Mouse (Mus musculus) limb, embryonic 14.5 days (tissue): ENCODE results near the gene Olfr666. TPM values are rescaled to one million over a fixed set of nuclear protein-coding genes. Genes with fewer than 3 reads are reported as not detected.

Experiments used
- ATAC-seq: fragments of 200-750 bp; cut with Nextera tagmentation; 2 replicates; pipeline ENCODE4 v1.8.0; 2017; ENCODE audit warnings: low read depth, moderate number of reproducible peaks, moderate TSS enrichment; ENCODE audit not compliant: low FRiP score
- DNase-seq: peaks from one replicate; pipeline ENCODE4 v3.0.0-alpha.2; 2015; ENCODE audit warnings: low spot score
- H3K27ac ChIP-seq: fragments of 300-500 bp; sonication (generic); replicated peaks from 2 replicates; pipeline ENCODE4 v1.5.1; 2014; ENCODE audit warnings: low read depth, mild to moderate bottlenecking, low read length, moderate library complexity, mixed read lengths
- H3K27me3 ChIP-seq: fragments of 300-500 bp; sonication (generic); 2 replicates; pipeline ENCODE4 v1.6.1; 2014; ENCODE audit warnings: low read length, mixed read lengths; ENCODE audit not compliant: control insufficient read depth, insufficient read depth
- H3K36me3 ChIP-seq: fragments of 300-500 bp; sonication (generic); 2 replicates; pipeline ENCODE4 v1.6.1; 2014; ENCODE audit warnings: mild to moderate bottlenecking, low read length, moderate library complexity, mixed read lengths; ENCODE audit not compliant: control insufficient read depth, insufficient read depth
- H3K4me1 ChIP-seq: fragments of 300-500 bp; sonication (generic); 2 replicates; pipeline ENCODE4 v1.6.1; 2014; ENCODE audit warnings: antibody characterized with exemption, low read length, mixed read lengths; ENCODE audit not compliant: control insufficient read depth, insufficient read depth
- H3K4me2 ChIP-seq: fragments of 300-500 bp; sonication (generic); replicated peaks from 2 replicates; pipeline ENCODE4 v1.6.1; 2014; ENCODE audit warnings: low read depth, mild to moderate bottlenecking, low read length, moderate library complexity; ENCODE audit not compliant: severe bottlenecking
- H3K4me3 ChIP-seq: fragments of 300-500 bp; sonication (generic); replicated peaks from 2 replicates; pipeline ENCODE4 v1.5.1; 2014; ENCODE audit warnings: low read length
- H3K9ac ChIP-seq: fragments of 300-500 bp; sonication (generic); 2 replicates; pipeline ENCODE4 v1.6.1; 2014; ENCODE audit warnings: mild to moderate bottlenecking, low read depth, low read length, moderate library complexity; ENCODE audit not compliant: severe bottlenecking
- H3K9me3 ChIP-seq: fragments of 300-500 bp; sonication (generic); 2 replicates; pipeline ENCODE4 v1.6.1; 2016; ENCODE audit warnings: low read length; ENCODE audit not compliant: control insufficient read depth
- POLR2A ChIP-seq: fragments of 200-500 bp; IDR thresholded peaks from 2 replicates; pipeline ENCODE4 v1.8.0; 2012; ENCODE audit warnings: inconsistent platforms, mild to moderate bottlenecking, moderate library complexity, borderline replicate concordance; ENCODE audit not compliant: insufficient read depth, insufficient read length; ENCODE audit errors: extremely low read depth
- WGBS: fragments of 180-500 bp; shearing (Covaris S2); extraction: QIAGEN DNeasy Blood & Tissue Kit; methylation state at CpG from one replicate; pipeline ENCODE4 v1.1.7; 2014; 5-methylcytosine and 5-hydroxymethylcytosine counted together
- polyA plus RNA-seq, 2 experiments: library from polyadenylated mRNA; depleted of rRNA in 1 of 2; stranded (reverse) in 1 of 2; unstranded in 1 of 2; fragments of >200 nt; fragmentation: Nextera tagmentation in 1 of 2; extraction: Ambion mirVana in 1 of 2; gene quantifications; 2 replicates each; pipeline versions ENCODE4 v1.2.1 to v1.2.3; 2012 to 2014

Olfr666 gene
- polyA plus RNA-seq, 2 experiments = not detected

DNA sequence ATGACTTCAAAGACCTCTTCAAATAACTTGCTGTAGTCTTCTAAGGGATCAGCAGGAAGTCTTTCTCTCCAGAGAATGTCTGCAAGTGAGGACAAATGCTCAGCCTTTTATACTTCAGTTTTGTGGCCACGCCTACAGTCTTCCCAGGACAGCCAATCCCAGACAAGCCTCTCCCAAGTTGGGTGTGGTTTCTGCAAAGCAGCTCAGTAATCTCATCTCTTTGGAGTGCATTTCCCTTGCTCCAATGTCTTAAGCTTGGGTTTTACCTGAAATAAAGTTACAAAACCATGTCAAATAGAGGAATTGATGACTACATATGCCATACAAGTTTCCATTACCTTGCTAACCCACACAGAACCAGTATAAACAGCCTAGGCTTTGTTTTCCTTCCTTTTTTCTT is 53.2 kb downstream of the Olfr666 start, which contains the start of gene Usp17lb:
Usp17lb (minus strand) TSS at position 101 of the 400 bp plus-strand sequence.
- Histone ChIP-seq H3K9ac (no peak within 1 kb of the TSS), H3K4me2 (no peak within 1 kb of the TSS), H3K27ac (no peak within 1 kb of the TSS), H3K36me3 (no peaks in the 10 kb centered on the region), H3K4me3 (no peak within 1 kb of the TSS), H3K4me1 (no peaks in the 10 kb centered on the region), H3K27me3 (no peaks in the 10 kb centered on the region), H3K9me3 (no peaks in the 10 kb centered on the region)
- no peak for DNase-seq
- 62% methylated on average over 1 of the region's 1 CpGs for whole genome bisulfite sequencing
- no peak for TF ChIP-seq POLR2A
- no peak for ATAC-seq

Other genes starting within 250 kb of the Olfr666 start
- gene Olfr658, start 248.6 kb downstream of the Olfr666 start, polyA plus RNA-seq (2012; rRNA removed) = 0.01 TPM in 1 of 2 replicates, not detected in the other
- gene Olfr658, start 248.6 kb downstream of the Olfr666 start, polyA plus RNA-seq (2014; fragmentation: Nextera tagmentation; extraction: Ambion mirVana) = not detected in 2 replicates
- not detected in 2 replicates for gene Olfr659, start 229.2 kb downstream of the Olfr666 start, polyA plus RNA-seq (2012; rRNA removed)
- not detected in 2 replicates for gene Olfr659, start 229.2 kb downstream of the Olfr666 start, polyA plus RNA-seq (2014; fragmentation: Nextera tagmentation; extraction: Ambion mirVana)
- not detected in 2 replicates for gene Olfr661, start 209.5 kb downstream of the Olfr666 start, polyA plus RNA-seq (2012; rRNA removed)
- not detected in 2 replicates for gene Olfr661, start 209.5 kb downstream of the Olfr666 start, polyA plus RNA-seq (2014; fragmentation: Nextera tagmentation; extraction: Ambion mirVana)
- not detected in 2 replicates for gene Usp17le, start 118.5 kb downstream of the Olfr666 start, polyA plus RNA-seq (2012; rRNA removed)
- not detected in 2 replicates for gene Usp17le, start 118.5 kb downstream of the Olfr666 start, polyA plus RNA-seq (2014; fragmentation: Nextera tagmentation; extraction: Ambion mirVana)
- not detected in 2 replicates for gene Usp17lb, start 53.3 kb downstream of the Olfr666 start, polyA plus RNA-seq (2012; rRNA removed)
- gene Usp17lb, start 53.3 kb downstream of the Olfr666 start, polyA plus RNA-seq (2014; fragmentation: Nextera tagmentation; extraction: Ambion mirVana) = not detected in 2 replicates
- not detected in 2 replicates for gene Usp17la, start 38.9 kb downstream of the Olfr666 start, polyA plus RNA-seq (2012; rRNA removed)
- gene Usp17la, start 38.9 kb downstream of the Olfr666 start, polyA plus RNA-seq (2014; fragmentation: Nextera tagmentation; extraction: Ambion mirVana) = not detected in 2 replicates
- gene Olfr665, start 17.9 kb downstream of the Olfr666 start, polyA plus RNA-seq (2012; rRNA removed) = not detected in 2 replicates
- not detected in 2 replicates for gene Olfr665, start 17.9 kb downstream of the Olfr666 start, polyA plus RNA-seq (2014; fragmentation: Nextera tagmentation; extraction: Ambion mirVana)
- not detected in 2 replicates for gene Olfr667, start 25.5 kb upstream of the Olfr666 start, polyA plus RNA-seq (2012; rRNA removed)
- not detected in 2 replicates for gene Olfr667, start 25.5 kb upstream of the Olfr666 start, polyA plus RNA-seq (2014; fragmentation: Nextera tagmentation; extraction: Ambion mirVana)
- not detected in 2 replicates for gene Olfr668, start 32.1 kb upstream of the Olfr666 start, polyA plus RNA-seq (2012; rRNA removed)
- not detected in 2 replicates for gene Olfr668, start 32.1 kb upstream of the Olfr666 start, polyA plus RNA-seq (2014; fragmentation: Nextera tagmentation; extraction: Ambion mirVana)
- 0.10 TPM in 1 of 2 replicates, not detected in the other for gene Olfr669, start 38.3 kb upstream of the Olfr666 start, polyA plus RNA-seq (2012; rRNA removed)
- not detected in 2 replicates for gene Olfr669, start 38.3 kb upstream of the Olfr666 start, polyA plus RNA-seq (2014; fragmentation: Nextera tagmentation; extraction: Ambion mirVana)
- not detected in 2 replicates for gene Olfr670, start 66.7 kb upstream of the Olfr666 start, polyA plus RNA-seq (2012; rRNA removed)
- 0.07 and 0.14 TPM in 2 replicates for gene Olfr670, start 66.7 kb upstream of the Olfr666 start, polyA plus RNA-seq (2014; fragmentation: Nextera tagmentation; extraction: Ambion mirVana)
- gene Olfr671, start 83.2 kb upstream of the Olfr666 start, polyA plus RNA-seq (2012; rRNA removed) = not detected in 2 replicates
- not detected in 2 replicates for gene Olfr671, start 83.2 kb upstream of the Olfr666 start, polyA plus RNA-seq (2014; fragmentation: Nextera tagmentation; extraction: Ambion mirVana)
- gene Olfr672, start 106.1 kb upstream of the Olfr666 start, polyA plus RNA-seq (2012; rRNA removed) = not detected in 2 replicates
- gene Olfr672, start 106.1 kb upstream of the Olfr666 start, polyA plus RNA-seq (2014; fragmentation: Nextera tagmentation; extraction: Ambion mirVana) = not detected in 2 replicates
- not detected in 2 replicates for gene Olfr675, start 132.5 kb upstream of the Olfr666 start, polyA plus RNA-seq (2012; rRNA removed)
- gene Olfr675, start 132.5 kb upstream of the Olfr666 start, polyA plus RNA-seq (2014; fragmentation: Nextera tagmentation; extraction: Ambion mirVana) = not detected in 2 replicates
- not detected in 2 replicates for gene Olfr676, start 136.7 kb upstream of the Olfr666 start, polyA plus RNA-seq (2012; rRNA removed)
- gene Olfr676, start 136.7 kb upstream of the Olfr666 start, polyA plus RNA-seq (2014; fragmentation: Nextera tagmentation; extraction: Ambion mirVana) = not detected in 2 replicates
- not detected in 2 replicates for gene Olfr677, start 155.4 kb upstream of the Olfr666 start, polyA plus RNA-seq (2012; rRNA removed)
- not detected in 2 replicates for gene Olfr677, start 155.4 kb upstream of the Olfr666 start, polyA plus RNA-seq (2014; fragmentation: Nextera tagmentation; extraction: Ambion mirVana)
- gene Olfr678, start 168.5 kb upstream of the Olfr666 start, polyA plus RNA-seq (2012; rRNA removed) = not detected in 2 replicates
- gene Olfr678, start 168.5 kb upstream of the Olfr666 start, polyA plus RNA-seq (2014; fragmentation: Nextera tagmentation; extraction: Ambion mirVana) = not detected in 2 replicates
- gene Olfr679, start 185.3 kb upstream of the Olfr666 start, polyA plus RNA-seq (2012; rRNA removed) = not detected in 2 replicates
- gene Olfr679, start 185.3 kb upstream of the Olfr666 start, polyA plus RNA-seq (2014; fragmentation: Nextera tagmentation; extraction: Ambion mirVana) = not detected in 2 replicates
- not detected in 2 replicates for gene Olfr680-ps1, start 196.9 kb upstream of the Olfr666 start, polyA plus RNA-seq (2012; rRNA removed)
- not detected in 2 replicates for gene Olfr680-ps1, start 196.9 kb upstream of the Olfr666 start, polyA plus RNA-seq (2014; fragmentation: Nextera tagmentation; extraction: Ambion mirVana)
- gene Olfr681, start 220.9 kb upstream of the Olfr666 start, polyA plus RNA-seq (2012; rRNA removed) = not detected in 2 replicates
- not detected in 2 replicates for gene Olfr681, start 220.9 kb upstream of the Olfr666 start, polyA plus RNA-seq (2014; fragmentation: Nextera tagmentation; extraction: Ambion mirVana)